Mouse (Mus musculus) intestine, postnatal 0 days (tissue): ENCODE measurements around the gene Prdm1. TPM values are rescaled to one million over a fixed set of nuclear protein-coding genes. Genes with fewer than 3 reads are reported as not detected.

Experiments
- ATAC-seq: fragments of 200-750 bp; cut with Nextera tagmentation; 2 replicates; pipeline ENCODE4 v1.8.0; 2017; ENCODE audit warnings: mild to moderate bottlenecking, moderate TSS enrichment, moderate library complexity
- H3K27ac ChIP-seq: fragments of 300-500 bp; sonication (generic); 2 replicates; pipeline ENCODE4 v1.5.1; 2014; ENCODE audit warnings: mild to moderate bottlenecking, low read depth, low read length, moderate library complexity
- H3K27me3 ChIP-seq: fragments of 300-500 bp; sonication (generic); replicated peaks from 2 replicates; pipeline ENCODE4 v1.6.1; 2014; ENCODE audit warnings: low read length, mixed read lengths; ENCODE audit not compliant: control insufficient read depth, insufficient read depth
- H3K36me3 ChIP-seq: fragments of 300-500 bp; sonication (generic); 2 replicates; pipeline ENCODE4 v1.6.1; 2014; ENCODE audit warnings: mild to moderate bottlenecking, moderate library complexity; ENCODE audit not compliant: control insufficient read depth, insufficient read depth
- H3K4me1 ChIP-seq: fragments of 300-500 bp; sonication (generic); replicated peaks from 2 replicates; pipeline ENCODE4 v1.6.1; 2014; ENCODE audit warnings: antibody characterized with exemption, low read length, mixed read lengths; ENCODE audit not compliant: control insufficient read depth, insufficient read depth
- H3K4me2 ChIP-seq: fragments of 300-500 bp; sonication (generic); replicated peaks from 2 replicates; pipeline ENCODE4 v1.6.1; 2014; ENCODE audit warnings: low read depth, mild to moderate bottlenecking, moderate library complexity
- H3K4me3 ChIP-seq: fragments of 300-500 bp; sonication (generic); 2 replicates; pipeline ENCODE4 v1.5.1; 2014; ENCODE audit warnings: low read depth, low read length
- H3K9ac ChIP-seq: fragments of 300-500 bp; sonication (generic); 2 replicates; pipeline ENCODE4 v1.6.1; 2014; ENCODE audit warnings: mild to moderate bottlenecking, low read depth, low read length
- H3K9me3 ChIP-seq: fragments of 300-500 bp; sonication (generic); 2 replicates; pipeline ENCODE4 v1.6.1; 2016; ENCODE audit warnings: mixed run types; ENCODE audit not compliant: control insufficient read depth
- CTCF ChIP-seq: sonication (generic); IDR thresholded peaks from 2 replicates; pipeline ENCODE4 v1.5.1; 2016; ENCODE audit warnings: low read depth, mild to moderate bottlenecking, control low read depth, antibody characterized with exemption, moderate library complexity
- WGBS: fragments of 180-500 bp; shearing (Covaris S2); extraction: QIAGEN DNeasy Blood & Tissue Kit; methylation state at CpG from one replicate; pipeline ENCODE4 v1.1.7; 2014; 5-methylcytosine and 5-hydroxymethylcytosine counted together
- polyA plus RNA-seq: library from polyadenylated mRNA; unstranded; fragments of >200 nt; fragmentation: Nextera tagmentation; extraction: Ambion mirVana; gene quantifications from 2 replicates; pipeline ENCODE4 v1.2.1, GENCODE M21; 2015

The Prdm1 gene
- polyA plus RNA-seq, 1 experiment from 2014 or later = 17.7 TPM

GRCm38 (mm10) chr10:44539033-44539578, 10.8 kb upstream of the Prdm1 start:
- no peak for TF ChIP-seq CTCF
- H3K27me3 ChIP-seq = no peaks in the 10 kb centered on the region
- H3K27ac ChIP-seq = no peak overlapping the region
- no peaks in the 10 kb centered on the region for H3K9me3 ChIP-seq
- no peak overlapping the region for H3K9ac ChIP-seq
- H3K36me3 ChIP-seq = no peaks in the 10 kb centered on the region
- no peak overlapping the region; the same call in 1 of the 2 replicates for H3K4me2 ChIP-seq
- ATAC-seq = no peak
- no peak overlapping the region for H3K4me3 ChIP-seq
- 34% methylated on average over 14 of the region's 14 CpGs for WGBS
- H3K4me1 ChIP-seq = no peaks in the 10 kb centered on the region

GRCm38 (mm10) chr10:44538137-44538536, 9.8 kb upstream of the Prdm1 start:
- Histone ChIP-seq H3K9ac (no peak overlapping the region), H3K9me3 (no peaks in the 10 kb centered on the region), H3K36me3 (no peaks in the 10 kb centered on the region), H3K27ac (no peak overlapping the region), H3K27me3 (no peaks in the 10 kb centered on the region), H3K4me2 (no peak overlapping the region), H3K4me1 (no peaks in the 10 kb centered on the region), H3K4me3 (no peak overlapping the region)
- WGBS = 77% methylated on average over 6 of the region's 6 CpGs
- no peak for TF ChIP-seq CTCF
- no peak for ATAC-seq

- 8% methylated on average over 5 of the region's 5 CpGs for WGBS
- H3K9ac ChIP-seq = 0 out of 2 replicates have a peak overlapping the region, but pooled peaks have one; percentile 14
These were observed 1.7 kb upstream of the Prdm1 start for GRCm38 (mm10) chr10:44530067-44530360.

GRCm38 (mm10) chr10:44529218-44530066, 1.1 kb upstream of the Prdm1 start:
- peak; percentile 95 for ATAC-seq
- Histone ChIP-seq H3K4me2 (peak overlapping the region; percentile 88), H3K9me3 (no peaks in the 10 kb centered on the region), H3K9ac (0 out of 2 replicates have a peak overlapping the region, but pooled peaks have one; percentile 53), H3K27me3 (no peaks in the 10 kb centered on the region), H3K36me3 (no peaks in the 10 kb centered on the region), H3K27ac (peak overlapping the region; percentile 9; the same call in 1 of the 2 replicates), H3K4me3 (peak overlapping the region; percentile 57), H3K4me1 (peaks cover 6% of the 10 kb centered on the region)
- under 1% methylated on average over 42 of the region's 42 CpGs for WGBS
- 0 out of 2 replicates have a peak, but pooled peaks have one; percentile 8 for TF ChIP-seq CTCF

More at GRCm38 (mm10) chr10:44530067-44530360, 1.7 kb upstream of the Prdm1 start:
- no peaks in the 10 kb centered on the region for H3K27me3 ChIP-seq
- H3K9me3 ChIP-seq = no peaks in the 10 kb centered on the region
- H3K27ac ChIP-seq = 0 out of 2 replicates have a peak overlapping the region, but pooled peaks have one; percentile 9
- peak overlapping the region; percentile 57 for H3K4me3 ChIP-seq
- no peak for TF ChIP-seq CTCF
- H3K4me1 ChIP-seq = peaks cover 6% of the 10 kb centered on the region
- H3K4me2 ChIP-seq = peak overlapping the region; percentile 88
- H3K36me3 ChIP-seq = no peaks in the 10 kb centered on the region
- ATAC-seq = no peak

- no peak for TF ChIP-seq CTCF
- H3K9me3 ChIP-seq = no peaks in the 10 kb centered on the region
- peak overlapping the region; percentile 53 for H3K9ac ChIP-seq
- peaks cover 6% of the 10 kb centered on the region for H3K4me1 ChIP-seq
- WGBS = 2% methylated on average over 16 of the region's 16 CpGs
- H3K4me2 ChIP-seq = peak overlapping the region; percentile 88
- ATAC-seq = no peak
- H3K36me3 ChIP-seq = no peaks in the 10 kb centered on the region
- peak overlapping the region; percentile 90 for H3K27ac ChIP-seq
- peak overlapping the region; percentile 57 for H3K4me3 ChIP-seq
- no peaks in the 10 kb centered on the region for H3K27me3 ChIP-seq
These were observed 650 bp downstream of the Prdm1 start for GRCm38 (mm10) chr10:44527651-44528050.

- Histone ChIP-seq H3K27me3 (no peaks in the 10 kb centered on the region), H3K27ac (peak overlapping the region; percentile 90), H3K9me3 (no peaks in the 10 kb centered on the region), H3K36me3 (no peaks in the 10 kb centered on the region), H3K4me1 (peaks cover 6% of the 10 kb centered on the region), H3K4me2 (peak overlapping the region; percentile 88), H3K4me3 (peak overlapping the region; percentile 57), H3K9ac (peak overlapping the region; percentile 53)
- 4% methylated on average over 31 of the region's 31 CpGs for WGBS
- no peak for TF ChIP-seq CTCF
- peak; percentile 71 for ATAC-seq
These were observed 1.3 kb downstream of the Prdm1 start for GRCm38 (mm10) chr10:44526751-44527591.
